Mouse (Mus musculus): ENCODE data around the gene Btbd9. TPM values are rescaled to one million over a fixed set of nuclear protein-coding genes. Genes with fewer than 3 reads are reported as not detected.

The Btbd9 gene
- total RNA-seq (2023) = 52.6 and 110 TPM in 2 replicates

GRCm38 (mm10) chr17:30575941-30576773 lies at the start of gene Btbd9:
Gene Btbd9 (minus strand): TSS chr17:30576488.

GRCm38 (mm10) chr17:30624132-30624531 lies 47.8 kb upstream of the Btbd9 start, which contains the start of gene Dnah8:
Gene Dnah8 (plus strand): TSS chr17:30624354.

Other genes starting within 250 kb of the Btbd9 start
- 18.0 and 29.4 TPM in 2 replicates for gene Dnah8, start 47.9 kb upstream of the Btbd9 start, total RNA-seq (2023)
- 19.2 and 23.2 TPM in 2 replicates for gene Glo1, start 50.4 kb upstream of the Btbd9 start, total RNA-seq (2023)

Data from neutrophil, adult 65 days (primary cell).